Mouse (Mus musculus) kidney, adult 18-20 months (tissue): ENCODE measurements around the gene Aebp1.
"Not testable (repeated sequence)": the region's sequence is repeated elsewhere in the genome, so short reads cannot be mapped to it uniquely, and the experiment has no call there.

Source experiments
- DNase-seq: peaks from one replicate; pipeline ENCODE4 v3.0.0; 2021

Aebp1 gene

GRCm38 (mm10) chr11:5856479-5857130 lies 5.1 kb upstream of the Aebp1 start:
- DNase-seq: no peak

DNA sequence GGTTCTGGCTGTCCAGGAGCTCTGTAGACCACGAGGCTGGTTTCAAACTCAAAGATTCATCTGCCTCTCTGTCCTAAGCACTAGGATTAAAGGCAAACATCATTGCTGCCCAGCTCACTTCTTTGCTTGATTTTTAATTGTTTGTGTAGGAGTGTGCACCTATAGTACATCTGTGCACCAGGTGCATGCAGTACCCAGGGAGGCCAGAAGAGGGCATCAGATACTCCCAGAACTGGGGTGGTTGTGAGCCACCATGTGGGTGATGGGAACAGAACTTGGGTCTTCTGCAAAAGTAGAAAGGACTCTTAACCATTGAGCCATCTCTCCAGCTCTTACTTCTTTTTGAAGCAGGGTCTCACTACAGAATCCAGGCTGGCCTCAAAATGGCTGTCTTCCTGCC lies 3.0 kb upstream of the Aebp1 start:
- no peak for DNase-seq

- no peak for DNase-seq
Measured at GRCm38 (mm10) chr11:5859883-5860550, 1.7 kb upstream of the Aebp1 start.

DNA sequence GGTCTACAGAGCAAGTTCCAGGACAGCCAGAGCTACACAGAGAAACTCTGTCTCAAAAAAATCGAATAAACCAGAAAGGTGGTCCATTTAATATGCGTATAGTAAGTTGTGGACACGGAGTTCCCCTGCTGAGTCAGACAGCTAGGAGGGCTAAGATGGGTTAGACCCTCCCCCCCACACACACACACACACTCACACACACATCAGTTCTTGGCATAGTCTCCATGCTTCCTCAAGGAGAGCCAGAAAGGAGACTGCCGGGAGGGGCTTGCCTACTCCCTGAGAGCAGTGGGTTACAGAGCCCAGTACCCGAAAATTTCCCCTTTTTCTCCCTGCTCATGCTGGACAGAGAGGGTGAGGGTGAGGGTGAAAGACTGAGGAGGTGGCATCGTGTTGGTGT lies 1.1 kb upstream of the Aebp1 start:
- DNase-seq: no peak

- DNase-seq: peak; percentile 64
Measured at GRCm38 (mm10) chr11:5862394-5863105, 803 bp downstream of the Aebp1 start.

GRCm38 (mm10) chr11:5867196-5867595 lies 5.4 kb downstream of the Aebp1 start:
- DNase-seq: no peak

GRCm38 (mm10) chr11:5868324-5868723 lies 6.6 kb downstream of the Aebp1 start:
- DNase-seq: peak; percentile 63

DNA sequence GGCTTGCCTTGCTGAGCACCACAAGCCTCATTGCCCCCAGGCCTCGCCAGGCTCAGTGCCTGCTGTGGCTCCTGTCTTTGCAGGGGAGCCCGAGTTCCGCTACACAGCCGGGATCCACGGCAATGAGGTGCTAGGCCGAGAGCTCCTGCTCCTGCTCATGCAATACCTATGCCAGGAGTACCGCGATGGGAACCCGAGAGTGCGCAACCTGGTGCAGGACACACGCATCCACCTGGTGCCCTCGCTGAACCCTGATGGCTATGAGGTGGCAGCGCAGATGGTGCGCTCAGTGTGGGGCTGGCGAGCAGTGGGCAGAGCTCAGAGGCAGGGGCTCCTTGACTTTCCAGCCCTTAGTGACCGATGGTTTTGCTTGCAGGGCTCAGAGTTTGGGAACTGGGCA lies 7.6 kb downstream of the Aebp1 start:
- no peak for DNase-seq

- DNase-seq: no peak
Measured at GRCm38 (mm10) chr11:5870069-5870468, 8.3 kb downstream of the Aebp1 start.

DNA sequence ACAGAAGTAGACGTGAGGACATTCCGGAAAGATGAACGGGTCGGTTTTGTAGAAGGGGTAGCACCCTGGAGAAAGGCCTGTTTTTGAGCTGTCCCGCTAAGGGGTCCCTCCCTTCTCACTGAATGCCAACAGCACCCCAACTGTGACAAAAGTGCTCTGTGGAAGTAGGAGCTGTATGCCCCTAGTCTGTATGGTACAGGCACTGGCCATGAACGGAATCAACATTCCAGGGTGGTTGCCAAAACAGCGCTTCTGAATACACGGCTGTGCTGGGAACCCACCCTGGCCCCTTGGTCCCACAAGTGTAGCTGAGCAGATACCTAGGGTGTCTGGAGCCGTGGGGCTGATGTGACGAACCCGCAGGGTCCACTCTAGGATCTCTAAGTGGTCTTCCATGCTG lies 11.0 kb downstream of the Aebp1 start:
- no peak for DNase-seq

DNA sequence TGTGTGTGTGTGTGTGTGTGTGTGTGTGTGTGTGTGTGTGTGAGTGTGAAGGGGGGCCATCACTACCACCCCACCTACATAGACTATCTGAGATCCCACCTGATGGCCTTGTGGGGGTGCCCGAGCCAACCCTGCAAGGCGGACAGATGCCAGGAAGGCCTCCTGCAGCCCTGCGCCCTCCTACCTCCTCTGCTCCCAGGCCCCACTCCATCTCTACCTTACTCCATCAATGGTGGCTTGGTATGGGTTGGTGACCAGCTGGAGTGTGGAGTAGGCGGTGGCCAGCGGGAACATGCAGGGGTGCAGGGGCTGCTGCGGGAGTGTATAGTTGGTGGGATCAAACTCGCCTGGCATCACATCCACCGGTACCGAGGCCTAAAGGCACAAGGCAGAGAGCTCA lies 11.4 kb downstream of the Aebp1 start:
- no peak for DNase-seq

GRCm38 (mm10) chr11:5877421-5877820 lies 15.7 kb downstream of the Aebp1 start:
- no peak for DNase-seq

DNA sequence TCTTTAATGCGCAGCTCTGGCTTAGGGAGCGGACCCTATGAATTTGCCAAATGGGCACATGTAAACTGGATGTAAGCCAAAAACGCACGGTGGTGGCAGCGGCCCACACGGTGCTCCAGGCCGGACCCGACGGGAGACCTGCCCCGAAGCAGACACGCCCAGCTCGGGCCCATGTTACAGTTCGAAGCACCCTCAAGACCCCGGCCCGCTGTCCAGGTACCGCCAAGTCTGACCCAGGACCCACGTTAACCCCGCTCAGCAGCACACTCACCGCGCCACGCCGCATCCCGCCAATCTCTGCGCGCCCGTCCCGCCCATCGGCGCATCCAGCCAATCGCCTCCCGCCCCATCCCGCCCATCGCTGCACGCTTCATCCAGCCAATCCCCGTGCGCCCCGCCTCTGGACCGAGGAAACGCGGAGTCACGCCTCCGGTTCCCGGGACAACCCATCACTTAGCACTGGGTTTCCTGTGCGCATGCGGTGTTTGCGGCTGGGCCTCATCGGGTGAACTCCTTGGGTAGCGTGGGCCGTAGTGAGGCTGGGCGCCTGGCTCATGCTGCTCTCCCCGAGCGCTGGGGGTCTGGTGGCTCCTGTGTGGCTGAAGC lies 16.3 kb downstream of the Aebp1 start, which contains the start of gene Pold2:
Gene Pold2, minus strand, starts transcription at position 372 of the 606 bp plus-strand sequence.
- peak; percentile 97 for DNase-seq

- no peak for DNase-seq
Measured at GRCm38 (mm10) chr11:5878661-5879060, 16.9 kb downstream of the Aebp1 start.

DNA sequence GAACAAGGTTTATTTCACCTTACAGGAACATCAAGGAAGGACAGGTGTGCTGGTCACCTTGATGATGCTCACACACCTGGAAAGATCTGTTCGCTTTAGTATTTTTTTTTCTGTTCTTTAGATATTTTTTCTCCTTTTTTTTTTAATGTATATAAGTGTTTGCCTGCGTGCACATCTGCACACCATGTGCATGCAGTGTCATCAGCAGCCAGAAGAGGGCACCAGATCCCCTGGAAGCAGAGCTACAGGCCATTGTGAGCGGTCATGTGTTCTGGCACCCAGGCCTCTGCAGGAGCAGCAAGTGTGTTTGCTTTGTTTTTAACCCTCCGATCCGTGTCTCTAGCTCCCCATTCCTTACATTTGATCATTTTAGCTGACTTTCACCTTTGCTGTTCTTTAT lies 18.2 kb downstream of the Aebp1 start:
- peak; percentile 66 for DNase-seq

- no peak for DNase-seq
Measured at GRCm38 (mm10) chr11:5882518-5882917, 20.8 kb downstream of the Aebp1 start.

DNA sequence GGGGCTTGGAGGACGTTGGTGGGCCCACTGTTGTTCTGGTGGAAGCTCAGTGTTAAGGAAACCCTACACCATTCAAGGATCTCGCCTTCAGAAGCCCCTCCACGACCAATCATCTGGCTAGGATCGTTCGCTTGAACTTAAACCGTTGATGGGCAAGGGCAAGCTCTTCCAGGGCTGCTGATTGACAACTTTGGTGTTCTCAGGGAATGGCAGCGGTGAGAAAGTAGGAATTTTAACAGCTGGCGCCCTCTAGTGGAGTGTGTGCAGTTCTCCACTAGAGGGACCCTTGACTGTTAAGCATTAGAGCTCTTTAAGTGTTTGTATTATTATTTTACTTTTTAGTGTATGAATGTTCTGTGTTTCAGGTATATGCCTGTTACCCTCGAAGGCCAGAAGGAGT lies 24.4 kb downstream of the Aebp1 start:
- peak; percentile 64 for DNase-seq

- no peak for DNase-seq
Measured at GRCm38 (mm10) chr11:5887250-5887649, 25.5 kb downstream of the Aebp1 start.

DNA sequence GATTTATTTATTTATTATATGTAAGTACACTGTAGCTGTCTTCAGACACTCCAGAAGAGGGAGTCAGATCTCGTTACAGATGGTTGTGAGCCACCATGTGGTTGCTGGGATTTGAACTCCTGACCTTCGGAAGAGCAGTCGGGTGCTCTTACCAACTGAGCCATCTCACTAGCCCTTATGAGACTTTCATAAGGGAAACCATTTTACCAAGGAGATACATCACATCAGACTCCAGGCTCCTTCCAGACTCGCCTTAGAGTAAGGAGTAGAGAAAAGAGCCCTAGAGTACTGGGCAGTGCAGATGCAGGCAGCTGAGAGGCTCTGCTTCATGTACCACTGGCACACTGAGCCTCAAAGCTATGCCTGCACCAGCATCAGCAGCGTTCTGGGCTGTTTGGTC lies 26.8 kb downstream of the Aebp1 start:
- not testable (repeated sequence) for DNase-seq

GRCm38 (mm10) chr11:5892151-5892591 lies 30.4 kb downstream of the Aebp1 start:
- DNase-seq: no peak

DNA sequence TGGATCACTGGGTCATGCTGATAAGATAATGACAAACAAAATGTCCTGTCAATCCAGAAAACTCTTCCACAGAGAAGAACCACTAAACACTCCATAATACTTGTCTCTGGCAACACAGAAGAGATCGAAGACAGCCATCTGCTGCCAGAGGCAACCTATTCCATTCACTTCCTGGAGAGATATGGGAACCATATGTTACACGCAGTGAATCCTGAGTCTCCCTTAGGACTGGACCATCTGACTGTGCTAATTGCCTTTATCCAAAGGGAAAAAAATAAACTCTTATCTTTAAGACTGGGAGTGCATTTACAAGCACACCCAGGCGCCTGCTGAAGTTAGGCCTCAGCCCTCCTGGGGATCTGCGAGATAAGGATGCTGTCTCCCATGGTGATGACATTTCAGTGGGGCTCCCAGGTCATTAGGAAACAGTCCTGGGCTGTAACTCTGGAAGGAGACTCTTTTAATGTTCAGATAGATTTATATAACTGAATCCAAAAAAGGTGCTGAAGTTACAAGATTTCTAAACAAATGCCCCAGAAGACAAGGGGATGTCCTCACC lies 31.1 kb downstream of the Aebp1 start:
- no peak for DNase-seq

DNA sequence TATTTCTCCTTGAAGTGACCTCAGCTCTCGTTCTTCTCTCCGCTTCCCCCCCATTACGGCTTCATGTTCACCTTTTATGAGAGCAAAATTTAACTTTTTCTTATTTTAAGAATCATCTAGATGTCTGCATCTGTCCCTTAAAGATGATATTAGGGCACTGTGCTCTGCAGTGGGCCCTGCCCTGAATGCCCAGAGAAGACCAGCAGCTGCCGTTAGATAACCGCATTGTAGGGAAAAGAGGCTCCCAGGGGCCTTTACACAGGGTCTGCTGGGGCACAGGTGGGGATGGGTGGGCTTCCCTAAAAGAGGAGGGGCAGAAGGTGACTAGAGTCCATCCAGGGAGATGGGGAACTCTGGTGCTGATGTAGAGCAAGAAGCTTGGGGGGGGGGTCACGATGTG lies 32.1 kb downstream of the Aebp1 start:
- DNase-seq: no peak

DNA sequence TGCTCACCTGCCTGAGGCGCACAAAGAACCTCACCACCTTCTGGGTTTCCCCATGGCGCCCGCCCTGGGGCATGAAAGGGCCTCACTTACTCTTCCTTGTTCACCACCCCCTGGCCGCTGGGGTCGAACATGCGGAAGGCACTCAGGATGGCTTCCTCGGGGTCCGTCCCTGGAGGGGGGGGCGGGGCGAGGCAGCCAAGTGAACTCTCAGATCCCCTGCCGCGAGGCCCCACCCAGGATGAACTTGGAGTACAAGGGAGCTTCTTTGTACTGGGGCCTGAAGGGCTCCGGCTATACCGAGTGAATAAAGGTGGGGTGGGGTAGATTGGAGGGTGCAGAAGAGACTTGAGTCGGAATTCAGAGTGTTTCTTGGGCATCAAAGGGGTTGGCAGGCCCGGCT lies 35.5 kb downstream of the Aebp1 start:
- DNase-seq: no peak
